Mouse (Mus musculus): Measurements from ENCODE around the gene Pvalb. TPM values are rescaled to one million over a fixed set of nuclear protein-coding genes. Genes with fewer than 3 reads are reported as not detected.

Gene Pvalb
- polyA plus RNA-seq, 1 experiment, result not detected

DNA sequence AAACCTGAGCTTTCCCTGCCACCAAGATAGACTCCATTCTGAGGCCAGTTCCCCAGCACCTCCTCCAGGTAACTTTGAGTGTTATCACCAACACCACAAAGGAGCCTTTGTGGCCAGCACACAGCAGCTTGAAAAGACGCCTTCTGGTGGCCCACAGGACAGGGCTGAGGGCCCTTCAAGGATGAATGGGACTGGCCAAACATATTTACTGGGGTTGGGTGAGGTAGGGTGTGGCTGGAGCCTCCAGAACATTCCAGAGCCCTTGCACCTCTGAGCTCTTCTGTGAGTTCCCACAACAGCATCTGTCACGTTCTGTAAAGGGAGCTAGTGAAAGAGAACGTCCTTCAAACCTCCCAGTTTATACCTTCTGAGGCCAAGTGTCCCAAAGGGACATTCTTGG lies 26.4 kb downstream of the Pvalb start:
- no peak for TF ChIP-seq GATA1 (IDR thresholded peaks at IDR 0.05; ENCODE audit: borderline replicate concordance, low read length)
- no peak for TF ChIP-seq FLI1 (IDR thresholded peaks at IDR 0.05; ENCODE audit: low read length)
- Histone ChIP-seq H3K27me3 (replicated peaks) (peaks cover 11% of the 10 kb centered on the region), H3K9me3 (no peaks in the 10 kb centered on the region), H3K36me3 (replicated peaks; ENCODE audit: low read length) (no peaks in the 10 kb centered on the region), H3K4me3 (replicated peaks) (no peak overlapping the region), H3K4me1 (peaks cover 98% of the 10 kb centered on the region)

DNA sequence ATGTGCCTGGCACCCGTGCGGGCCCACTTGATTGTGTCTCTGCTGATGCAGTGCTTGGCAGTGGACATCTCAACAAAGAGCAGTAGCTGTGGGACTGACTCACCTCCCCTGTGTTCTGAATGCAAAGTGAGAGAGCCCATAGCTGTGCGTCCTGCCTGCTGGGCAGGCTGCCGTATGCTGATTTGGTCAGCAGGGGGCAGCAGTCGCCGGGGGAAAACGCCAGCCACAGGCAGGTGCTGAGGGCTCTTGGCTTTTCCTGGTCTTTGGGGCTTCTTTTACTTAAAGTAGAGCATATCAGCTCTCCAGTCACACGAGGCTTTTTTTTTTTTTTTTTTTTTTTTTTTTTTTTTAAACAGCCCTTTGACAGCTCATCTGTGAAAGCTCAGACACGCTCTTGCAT lies 27.8 kb downstream of the Pvalb start:
- Histone ChIP-seq H3K4me3 (replicated peaks) (peak overlapping the region; percentile 83), H3K27me3 (replicated peaks) (peaks cover 7% of the 10 kb centered on the region), H3K4me1 (peaks cover 93% of the 10 kb centered on the region), H3K9me3 (no peaks in the 10 kb centered on the region), H3K36me3 (replicated peaks; ENCODE audit: low read length) (no peaks in the 10 kb centered on the region)
- TF ChIP-seq FLI1 (IDR thresholded peaks at IDR 0.05; ENCODE audit: low read length) (no peak), GATA1 (IDR thresholded peaks at IDR 0.05; ENCODE audit: borderline replicate concordance, low read length) (no peak)

DNA sequence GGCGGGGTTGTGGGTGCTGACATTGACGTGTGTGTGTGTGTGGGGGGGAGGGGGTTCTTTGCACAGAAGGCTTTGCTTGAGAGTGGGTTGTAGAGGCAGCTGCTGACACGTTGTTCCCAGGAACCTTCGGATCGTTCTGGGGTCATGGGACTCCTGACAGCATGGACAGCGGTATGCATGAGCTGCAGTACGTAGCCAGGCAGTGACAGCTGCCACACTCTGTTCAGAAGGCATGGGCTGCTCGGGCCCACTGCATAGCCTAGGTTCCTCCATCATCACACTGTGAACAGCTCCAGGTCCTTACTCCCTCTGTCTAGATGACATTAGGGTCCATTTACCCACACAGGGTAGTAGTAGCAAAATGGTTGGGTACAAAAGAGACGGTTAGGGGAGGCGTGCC lies 28.9 kb downstream of the Pvalb start:
- TF ChIP-seq FLI1 (IDR thresholded peaks at IDR 0.05; ENCODE audit: low read length) (no peak), GATA1 (IDR thresholded peaks at IDR 0.05; ENCODE audit: borderline replicate concordance, low read length) (no peak)
- Histone ChIP-seq H3K27me3 (replicated peaks) (peaks cover 2% of the 10 kb centered on the region), H3K4me1 (peaks cover 93% of the 10 kb centered on the region)

DNA sequence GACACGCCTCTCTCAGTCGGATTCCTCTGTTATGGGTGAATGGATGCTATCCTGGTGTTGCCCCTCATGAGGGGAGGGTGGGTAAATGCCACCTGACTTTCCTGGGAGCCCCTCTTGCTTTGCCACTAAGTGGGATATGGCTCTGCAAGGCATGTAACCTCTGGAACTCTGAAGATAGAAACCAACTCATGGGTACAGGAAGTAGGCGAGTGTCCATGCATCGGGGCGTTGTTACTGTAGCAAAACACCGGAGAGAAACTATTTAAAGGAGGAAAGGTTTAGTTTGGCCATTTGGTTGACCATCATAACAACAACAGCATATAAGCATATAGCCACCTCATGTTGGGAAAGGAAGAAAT lies 31.3 kb downstream of the Pvalb start:
- H3K36me3 ChIP-seq (replicated peaks; ENCODE audit: low read length), result peaks cover 13% of the 10 kb centered on the region
- no peaks in the 10 kb centered on the region for H3K9me3 ChIP-seq
- H3K4me1 ChIP-seq, result peaks cover 91% of the 10 kb centered on the region
- TF ChIP-seq GATA1 (IDR thresholded peaks at IDR 0.05; ENCODE audit: borderline replicate concordance, low read length) (no peak), FLI1 (IDR thresholded peaks at IDR 0.05; ENCODE audit: low read length) (no peak)
- peak overlapping the region; percentile 96 for H3K4me3 ChIP-seq (replicated peaks)
- no peaks in the 10 kb centered on the region for H3K27me3 ChIP-seq (replicated peaks)

More for the DNA sequence above, 28.9 kb downstream of the Pvalb start:
- Histone ChIP-seq H3K9me3 (no peaks in the 10 kb centered on the region), H3K4me3 (replicated peaks) (peak overlapping the region; percentile 74), H3K36me3 (replicated peaks; ENCODE audit: low read length) (no peaks in the 10 kb centered on the region)

DNA sequence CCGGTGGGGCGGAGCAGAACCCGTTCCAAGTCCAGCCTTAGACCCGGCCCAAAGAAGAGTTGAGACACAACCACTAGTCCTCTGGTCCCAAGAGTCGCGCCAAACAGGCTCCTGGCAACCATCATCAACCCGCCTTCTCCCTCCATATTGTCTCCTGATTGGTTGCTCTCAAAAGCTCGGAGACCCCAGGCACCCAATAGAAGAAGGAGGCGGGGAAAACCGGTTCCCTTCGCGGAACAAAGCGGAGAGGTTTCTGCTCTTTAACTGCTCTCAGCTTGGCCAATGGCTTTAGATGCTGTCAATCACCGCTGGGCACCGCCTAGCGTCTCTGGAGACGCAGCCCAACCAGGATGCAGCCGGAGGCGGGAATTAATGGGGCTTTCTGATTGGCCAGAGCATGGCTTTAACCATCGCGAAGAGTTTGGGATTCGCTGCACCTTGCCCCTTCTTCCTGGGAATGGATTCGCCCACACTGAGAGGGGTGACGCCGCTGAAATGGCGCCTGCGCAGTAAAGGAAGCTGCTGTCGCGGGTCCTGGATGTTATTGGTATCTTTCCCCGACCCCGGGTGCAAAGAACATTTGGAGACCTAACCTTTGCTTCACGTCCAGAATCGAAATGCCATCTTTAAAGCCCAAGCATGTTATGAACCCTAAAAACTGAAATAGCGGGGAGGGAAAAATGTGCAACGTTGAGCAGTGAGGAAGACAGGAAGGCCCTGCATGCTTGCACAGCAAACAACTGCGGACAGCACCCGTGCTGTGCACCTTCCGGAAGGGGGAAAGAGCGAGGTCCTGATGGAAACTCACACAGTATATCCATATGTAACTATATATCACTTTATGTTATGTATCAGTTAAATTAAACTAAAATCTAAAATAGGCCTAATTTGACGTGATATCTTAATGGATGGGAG lies 32.0 kb downstream of the Pvalb start, which contains the start of gene Ift27:
TSS of gene Ift27 (minus strand) at position 136 of the 915 bp plus-strand sequence.
- TF ChIP-seq FLI1 (IDR thresholded peaks at IDR 0.05; ENCODE audit: low read length), result peak; percentile 31; the same call in 1 of the 2 replicates
- TF ChIP-seq GATA1 (IDR thresholded peaks at IDR 0.05; ENCODE audit: borderline replicate concordance, low read length), result no peak
- peaks cover 91% of the 10 kb centered on the region for H3K4me1 ChIP-seq

DNA sequence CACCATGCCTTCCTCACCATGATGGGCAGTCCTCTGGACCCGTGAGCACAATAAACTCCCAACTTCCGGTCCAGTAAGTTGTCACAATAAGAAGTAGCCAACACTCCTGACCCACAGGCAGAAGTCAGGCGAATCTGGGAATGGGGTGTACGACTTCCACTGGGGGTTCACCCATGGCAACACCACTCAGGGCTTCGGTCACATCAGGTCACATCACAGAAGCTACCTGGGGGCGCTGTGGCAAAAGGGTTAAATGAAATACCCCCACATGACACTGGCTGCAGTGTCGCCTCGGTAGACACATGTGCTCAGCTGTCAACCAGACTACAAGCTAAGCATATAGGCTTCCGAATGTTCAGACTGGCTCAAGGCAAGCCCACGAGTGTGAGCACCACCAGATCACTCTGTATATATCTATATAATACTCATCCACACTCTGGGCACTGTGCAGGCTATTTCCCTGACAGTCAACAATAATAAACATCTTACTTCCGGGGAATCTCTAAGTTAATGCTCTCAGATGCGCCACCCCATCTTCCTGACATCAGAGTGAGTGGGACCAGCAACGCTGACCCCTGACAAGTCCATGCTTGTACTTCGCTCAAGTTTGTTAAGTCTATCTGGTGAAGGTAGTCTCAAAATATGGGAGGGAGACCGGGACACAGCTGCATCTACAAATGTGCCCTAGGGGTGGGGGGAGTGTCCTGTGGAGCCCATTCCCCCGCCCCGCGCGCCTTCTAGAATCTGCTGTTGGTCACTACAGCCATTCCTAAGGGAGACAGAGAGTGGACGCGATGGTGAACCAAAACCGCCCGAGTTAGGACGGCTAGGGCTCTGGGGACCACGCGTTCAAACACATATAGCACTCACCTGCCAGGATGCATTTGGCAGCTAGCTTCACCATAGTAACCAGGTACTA lies 33.0 kb downstream of the Pvalb start:
- H3K9me3 ChIP-seq, result no peaks in the 10 kb centered on the region
- H3K36me3 ChIP-seq (replicated peaks; ENCODE audit: low read length), result peaks cover 14% of the 10 kb centered on the region
- peak overlapping the region; percentile 96 for H3K4me3 ChIP-seq (replicated peaks)
- H3K4me1 ChIP-seq, result peaks cover 86% of the 10 kb centered on the region
- no peaks in the 10 kb centered on the region for H3K27me3 ChIP-seq (replicated peaks)
- TF ChIP-seq FLI1 (IDR thresholded peaks at IDR 0.05; ENCODE audit: low read length), result no peak
- TF ChIP-seq GATA1 (IDR thresholded peaks at IDR 0.05; ENCODE audit: borderline replicate concordance, low read length), result no peak

More for the DNA sequence above, 32.0 kb downstream of the Pvalb start, which contains the start of gene Ift27:
- Histone ChIP-seq H3K36me3 (replicated peaks; ENCODE audit: low read length) (peaks cover 13% of the 10 kb centered on the region), H3K4me3 (replicated peaks) (peak within 1 kb of the TSS; percentile 96), H3K27me3 (replicated peaks) (no peaks in the 10 kb centered on the region), H3K9me3 (no peaks in the 10 kb centered on the region)

DNA sequence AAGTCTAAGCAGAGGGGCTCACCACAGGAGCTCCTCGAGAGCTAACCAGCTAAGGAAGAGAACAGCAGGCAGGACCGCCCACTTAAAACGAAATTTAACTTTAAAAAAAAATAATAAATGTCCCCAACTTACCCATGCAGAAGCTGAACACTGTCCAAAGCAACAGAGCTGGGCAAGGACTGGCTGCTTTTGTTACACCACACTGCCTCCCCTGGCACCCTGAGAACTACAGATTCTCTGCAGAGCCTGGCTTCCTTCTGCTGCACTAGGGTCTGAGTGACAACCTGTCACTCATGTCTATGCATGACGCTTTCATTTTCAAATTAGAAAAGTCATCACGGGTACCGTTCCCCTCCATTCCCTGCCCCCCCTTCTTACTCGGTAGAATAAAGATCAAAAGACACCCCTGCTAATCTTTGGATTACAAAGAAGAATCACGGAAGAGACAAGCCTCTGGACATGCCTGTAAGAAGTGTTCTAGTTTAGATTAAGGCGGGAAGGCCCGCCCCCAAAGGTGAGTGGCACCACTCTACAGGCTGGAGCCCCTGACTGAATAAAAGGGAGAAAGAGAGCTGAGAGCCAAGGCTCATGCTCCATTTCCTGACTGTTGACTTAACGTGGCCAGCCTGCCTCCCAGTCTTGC lies 33.8 kb downstream of the Pvalb start:
- Histone ChIP-seq H3K4me1 (peaks cover 79% of the 10 kb centered on the region), H3K9me3 (no peaks in the 10 kb centered on the region), H3K4me3 (replicated peaks) (peak overlapping the region; percentile 96), H3K27me3 (replicated peaks) (no peaks in the 10 kb centered on the region), H3K36me3 (replicated peaks; ENCODE audit: low read length) (peaks cover 21% of the 10 kb centered on the region)
- TF ChIP-seq GATA1 (IDR thresholded peaks at IDR 0.05; ENCODE audit: borderline replicate concordance, low read length) (no peak), FLI1 (IDR thresholded peaks at IDR 0.05; ENCODE audit: low read length) (no peak)

DNA sequence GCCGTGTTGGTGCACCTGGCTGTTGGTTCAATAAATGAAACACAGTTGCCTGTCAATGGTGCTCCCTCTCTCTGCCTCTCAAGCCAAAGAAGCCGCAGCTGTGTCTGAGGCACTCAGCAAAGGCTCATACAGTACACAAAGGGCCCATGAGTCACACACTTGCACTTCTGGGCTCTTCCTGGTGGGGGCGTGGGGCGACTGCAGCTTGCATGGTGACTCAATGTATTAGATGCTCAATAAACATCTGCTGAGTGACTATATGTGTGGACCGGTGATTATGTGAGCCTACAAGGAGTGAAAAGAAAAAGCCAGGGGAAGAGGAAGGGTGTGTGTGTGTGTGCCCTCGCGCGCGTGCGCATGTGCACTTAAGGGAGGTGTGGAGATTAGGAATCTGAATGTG lies 34.5 kb downstream of the Pvalb start:
- H3K9me3 ChIP-seq, result no peaks in the 10 kb centered on the region
- H3K4me3 ChIP-seq (replicated peaks), result no peak overlapping the region
- no peaks in the 10 kb centered on the region for H3K27me3 ChIP-seq (replicated peaks)
- peaks cover 29% of the 10 kb centered on the region for H3K36me3 ChIP-seq (replicated peaks; ENCODE audit: low read length)
- H3K4me1 ChIP-seq, result peaks cover 73% of the 10 kb centered on the region
- TF ChIP-seq FLI1 (IDR thresholded peaks at IDR 0.05; ENCODE audit: low read length), result no peak
- TF ChIP-seq GATA1 (IDR thresholded peaks at IDR 0.05; ENCODE audit: borderline replicate concordance, low read length), result no peak

DNA sequence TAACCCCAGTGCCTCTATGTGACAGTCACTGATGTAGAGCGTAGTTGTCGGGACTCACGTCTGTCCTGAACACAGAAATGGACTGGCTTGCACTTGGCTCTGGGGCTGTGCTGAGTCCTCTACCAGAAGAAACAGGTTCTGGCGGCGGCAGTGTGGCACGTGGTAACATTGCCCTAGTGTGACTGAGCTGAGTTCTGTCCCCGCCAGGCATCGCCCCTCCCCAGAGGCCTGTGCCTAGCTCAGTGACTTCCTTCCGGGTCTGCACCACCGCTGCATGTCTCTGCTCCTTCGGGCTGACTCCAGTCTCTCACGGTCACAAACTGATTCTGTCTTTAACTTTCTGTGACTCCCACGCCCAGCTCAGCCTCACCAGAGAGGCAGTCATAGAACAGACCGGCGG lies 35.5 kb downstream of the Pvalb start:
- TF ChIP-seq FLI1 (IDR thresholded peaks at IDR 0.05; ENCODE audit: low read length) (no peak), GATA1 (IDR thresholded peaks at IDR 0.05; ENCODE audit: borderline replicate concordance, low read length) (no peak)
- H3K36me3 ChIP-seq (replicated peaks; ENCODE audit: low read length), result peaks cover 38% of the 10 kb centered on the region
- peaks cover 64% of the 10 kb centered on the region for H3K4me1 ChIP-seq
- H3K27me3 ChIP-seq (replicated peaks), result no peaks in the 10 kb centered on the region
- no peak overlapping the region for H3K4me3 ChIP-seq (replicated peaks)
- no peaks in the 10 kb centered on the region for H3K9me3 ChIP-seq
